8 mouse cellular contexts compared by ENCODE assay signal in the genomic region with DNA sequence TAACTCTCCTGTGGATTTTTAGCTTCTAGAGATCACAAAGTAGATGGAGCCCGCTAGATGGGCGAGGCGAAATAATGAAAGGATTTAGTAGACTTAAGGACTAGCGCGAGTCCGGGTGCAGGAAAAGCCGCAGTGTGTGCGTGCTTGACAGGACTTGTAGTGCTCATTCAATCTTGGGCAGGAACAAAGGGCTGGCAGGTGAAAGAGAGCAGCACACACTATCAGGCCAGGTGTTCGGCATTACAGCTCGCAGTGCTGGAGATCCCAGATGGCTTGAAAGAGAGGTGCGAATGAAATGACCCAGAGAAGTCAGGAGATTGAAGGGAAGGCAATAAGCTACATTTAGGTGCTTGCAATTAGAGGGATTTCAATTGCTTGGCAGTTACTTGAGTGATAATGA. TPM values are rescaled to one million over a fixed set of nuclear protein-coding genes. Genes with fewer than 3 reads are reported as not detected.
DNase-seq lines count a peak whose midpoint lies in the region; ATAC-seq and TF ChIP-seq lines count a peak whose summit lies in the region.

No protein-coding gene starts in this region.

- no peak overlapping the region for H3K9ac ChIP-seq in intestine, postnatal 0 days (ENCODE audit: low read depth, low read length)
- no peak overlapping the region for H3K9ac ChIP-seq in neural tube, embryonic 15.5 days (replicated peaks)

- peak; percentile 2 for DNase-seq in adrenal gland, postnatal 25 days
- no peak for DNase-seq in adrenal gland, adult 8-10 months
- peak; percentile 4 for DNase-seq in testis, postnatal 14 days (ENCODE audit: low spot score)
- DNase-seq in testis, postnatal 10 days (ENCODE audit: low spot score) = no peak
- DNase-seq in B cell, adult 2 months = no peak
- DNase-seq in gastrocnemius, postnatal 10 days = no peak

- H3K36me3 ChIP-seq in intestine, postnatal 0 days (ENCODE audit: control insufficient read depth, insufficient read depth) = no peaks in the 10 kb centered on the region
- no peaks in the 10 kb centered on the region for H3K36me3 ChIP-seq in neural tube, embryonic 15.5 days

- WGBS in intestine, postnatal 0 days = 28% methylated on average over 11 of the region's 11 CpGs
- WGBS in neural tube, embryonic 15.5 days = 36% methylated on average over 11 of the region's 11 CpGs

- peak overlapping the region; percentile 29 for H3K4me3 ChIP-seq in intestine, postnatal 0 days (ENCODE audit: low read depth, low read length)
- peak overlapping the region; percentile 27 for H3K4me3 ChIP-seq in neural tube, embryonic 15.5 days (replicated peaks)

- peak overlapping the region; percentile 58 for H3K4me2 ChIP-seq in intestine, postnatal 0 days (replicated peaks; ENCODE audit: low read depth)
- peak overlapping the region; percentile 53 for H3K4me2 ChIP-seq in neural tube, embryonic 15.5 days

- H3K4me1 ChIP-seq in intestine, postnatal 0 days (replicated peaks; ENCODE audit: control insufficient read depth, insufficient read depth, low read length) = no peaks in the 10 kb centered on the region
- H3K4me1 ChIP-seq in neural tube, embryonic 15.5 days = no peaks in the 10 kb centered on the region; the same call in 1 of the 2 replicates

- H3K9me3 ChIP-seq in intestine, postnatal 0 days (ENCODE audit: control insufficient read depth) = no peaks in the 10 kb centered on the region
- no peaks in the 10 kb centered on the region for H3K9me3 ChIP-seq in neural tube, embryonic 15.5 days (replicated peaks)

- H3K27me3 ChIP-seq in intestine, postnatal 0 days (replicated peaks; ENCODE audit: control insufficient read depth, insufficient read depth, low read length) = no peaks in the 10 kb centered on the region
- H3K27me3 ChIP-seq in neural tube, embryonic 15.5 days (replicated peaks) = no peaks in the 10 kb centered on the region

- ATAC-seq in intestine, postnatal 0 days = no peak
- peak; percentile 59; the same call in 1 of the 2 replicates for ATAC-seq in neural tube, embryonic 15.5 days (ENCODE audit: low FRiP score)

- no peak overlapping the region for H3K27ac ChIP-seq in intestine, postnatal 0 days (ENCODE audit: low read depth, low read length)
- no peak overlapping the region for H3K27ac ChIP-seq in neural tube, embryonic 15.5 days (replicated peaks)

- TF ChIP-seq CTCF in intestine, postnatal 0 days (IDR thresholded peaks at IDR 0.05; ENCODE audit: low read depth) = no peak

RNA-seq across cellular contexts. Expression of a gene that starts 46.2 kb away (rescaled TPM):
- total RNA-seq in adrenal gland, postnatal 25 days (2021) = 8.2 and 9.7 TPM in 2 replicates
- 1 to 10 TPM; 4.8 to 9.0 (median 7.5) TPM for total RNA-seq in adrenal gland, adult 8-10 months (2022)
- 1.3 and 1.6 TPM in 2 replicates for polyA plus RNA-seq in intestine, postnatal 0 days (2015; fragmentation: Nextera tagmentation; extraction: Ambion mirVana)
- polyA plus RNA-seq in neural tube, embryonic 15.5 days (2015; fragmentation: Nextera tagmentation; extraction: Ambion mirVana) = 24.1 and 26.5 TPM in 2 replicates
- 1 to 10 TPM in 1 of 2 experiments, under 1 TPM in 1; 0.82 to 1.3 TPM for total RNA-seq in gastrocnemius, postnatal 10 days (2021)

Comparison
In these comparisons a context has a peak if more than half of its experiments do, and no peak if none do; other contexts are left out.
1. DNase-seq: peak in adrenal gland, postnatal 25 days (single experiment) and testis, postnatal 14 days (single experiment); none in adrenal gland, adult 8-10 months (single experiment), testis, postnatal 10 days (single experiment), B cell, adult 2 months (0 of 2) and gastrocnemius, postnatal 10 days (single experiment).